Mouse (Mus musculus) hindlimb bud, embryonic 11.5 days (tissue): ENCODE data around the gene Topaz1.

Source experiments
- DNase-seq: peaks from one replicate; pipeline ENCODE4 v3.0.0-alpha.2; 2012; ENCODE audit warnings: low read depth, low spot score; ENCODE audit errors: extremely low spot score

Topaz1 gene

DNA sequence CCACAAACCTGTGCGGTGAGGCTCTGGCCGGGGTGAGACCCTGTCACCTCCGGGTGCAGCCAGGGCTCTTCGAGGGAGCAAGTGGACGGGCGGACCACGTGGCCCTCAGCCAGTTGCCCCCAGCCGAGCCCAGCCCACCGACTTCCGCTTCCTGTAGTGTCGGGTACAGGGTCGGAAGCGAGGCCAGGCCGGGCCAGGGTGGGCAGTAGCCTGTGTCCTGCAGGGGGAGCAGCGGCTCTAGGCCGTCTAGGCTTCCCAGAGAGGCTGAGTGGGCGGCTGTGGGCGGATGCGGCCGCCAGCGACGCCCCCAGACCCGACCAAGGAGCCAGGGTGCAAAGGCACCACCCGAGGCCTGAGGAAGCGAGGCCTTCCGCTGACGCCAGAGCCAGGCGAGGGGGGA is at the start of gene Topaz1:
Topaz1 (plus strand) TSS at position 287 of the 400 bp plus-strand sequence.
- no peak for DNase-seq

- peak; percentile 56 for DNase-seq
These were observed 45.3 kb upstream of the Topaz1 start for GRCm38 (mm10) chr9:122701817-122702216.

GRCm38 (mm10) chr9:122713836-122714235 is 33.3 kb upstream of the Topaz1 start:
- no peak for DNase-seq

DNA sequence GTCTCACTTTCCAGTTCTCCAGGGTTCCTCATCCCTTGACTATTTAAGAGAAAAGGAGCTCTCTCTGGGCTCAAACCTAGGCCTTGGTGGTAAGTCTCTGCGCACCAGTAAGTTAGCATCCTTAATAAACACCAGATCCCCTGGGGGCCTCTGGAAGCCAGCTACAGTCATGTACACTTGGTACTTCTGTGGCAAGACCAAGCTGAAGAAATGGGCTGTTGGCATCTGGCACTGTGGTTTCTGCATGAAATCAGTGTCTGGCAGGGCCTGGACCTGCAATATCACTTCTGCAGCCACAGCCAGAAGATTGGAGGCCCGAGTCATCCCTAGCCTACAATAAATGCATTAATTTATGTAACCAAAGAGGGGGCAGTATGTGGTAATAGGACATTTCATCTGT is 32.1 kb upstream of the Topaz1 start:
- no peak for DNase-seq

DNA sequence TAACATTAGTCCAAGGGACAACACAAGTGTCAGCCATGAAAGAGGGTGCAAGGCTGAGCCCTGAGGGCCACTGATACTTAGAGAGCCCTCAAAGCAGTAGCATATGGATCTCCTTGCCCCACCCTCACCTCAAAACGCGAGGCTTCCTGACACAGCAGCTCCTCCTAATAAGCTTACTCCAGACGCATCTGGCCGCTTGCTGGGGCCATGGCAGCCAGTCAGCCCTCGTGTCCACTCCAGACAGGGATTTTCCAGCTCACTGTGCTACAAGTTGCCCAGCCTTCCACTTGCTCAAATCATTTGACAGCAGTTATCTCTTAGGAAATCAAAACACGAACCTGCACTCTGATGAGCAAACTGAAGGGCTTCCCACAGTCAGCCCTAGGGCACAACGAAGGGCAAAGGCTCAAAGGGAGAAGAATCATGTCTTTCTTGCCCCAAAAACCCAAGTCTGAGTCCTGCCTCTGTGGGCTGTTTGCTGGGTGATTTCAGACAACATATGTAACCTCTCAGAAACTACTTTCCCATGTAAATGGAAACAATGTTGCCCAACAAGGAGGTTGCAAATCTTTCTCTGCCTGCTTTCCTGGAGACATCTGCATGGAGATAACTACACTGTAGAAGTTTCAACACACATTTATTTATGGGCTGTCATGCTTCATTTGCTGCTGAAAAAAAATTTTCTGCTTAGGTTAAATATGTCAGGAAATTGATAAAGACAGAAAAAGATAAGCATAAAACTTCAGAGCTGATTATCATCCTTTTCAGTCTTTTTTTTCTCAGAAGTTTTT is 30.8 kb upstream of the Topaz1 start:
- DNase-seq = no peak

GRCm38 (mm10) chr9:122722296-122722695 is 24.9 kb upstream of the Topaz1 start:
- no peak for DNase-seq

DNA sequence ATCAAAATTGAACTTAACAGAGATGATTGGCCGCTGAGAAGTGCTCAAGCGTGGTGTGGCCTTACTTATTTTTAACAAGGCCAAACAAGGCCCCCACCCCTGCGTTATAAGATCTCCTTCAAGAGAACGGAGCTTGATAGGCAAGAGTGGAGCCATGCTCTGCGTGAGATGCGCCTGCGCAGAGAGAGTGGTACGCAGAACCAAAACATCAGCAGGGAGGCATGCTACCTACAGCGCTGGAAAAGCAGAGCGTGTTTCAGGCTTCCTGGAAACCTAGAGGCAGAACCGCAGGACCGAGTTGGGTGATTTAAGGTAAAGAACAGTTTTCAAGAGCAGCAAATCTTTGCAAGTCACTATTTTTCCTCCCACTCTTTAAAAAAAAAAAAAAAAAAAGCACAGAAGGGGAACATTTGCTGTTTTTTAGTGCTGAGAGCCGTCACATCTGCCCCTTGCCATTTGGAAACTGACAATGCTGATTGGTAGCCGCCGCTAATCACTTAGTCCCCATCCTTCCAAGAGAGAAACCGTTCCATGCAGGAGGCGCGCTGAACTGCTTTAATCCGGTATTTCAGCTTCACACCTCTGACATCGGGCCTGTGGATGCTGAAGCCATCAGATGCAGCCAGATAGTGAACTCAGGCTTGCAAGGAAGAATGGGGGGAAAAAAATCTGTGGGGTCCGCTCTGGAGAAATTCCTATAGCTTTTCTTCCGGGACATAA is 21.9 kb upstream of the Topaz1 start:
- DNase-seq = no peak

DNA sequence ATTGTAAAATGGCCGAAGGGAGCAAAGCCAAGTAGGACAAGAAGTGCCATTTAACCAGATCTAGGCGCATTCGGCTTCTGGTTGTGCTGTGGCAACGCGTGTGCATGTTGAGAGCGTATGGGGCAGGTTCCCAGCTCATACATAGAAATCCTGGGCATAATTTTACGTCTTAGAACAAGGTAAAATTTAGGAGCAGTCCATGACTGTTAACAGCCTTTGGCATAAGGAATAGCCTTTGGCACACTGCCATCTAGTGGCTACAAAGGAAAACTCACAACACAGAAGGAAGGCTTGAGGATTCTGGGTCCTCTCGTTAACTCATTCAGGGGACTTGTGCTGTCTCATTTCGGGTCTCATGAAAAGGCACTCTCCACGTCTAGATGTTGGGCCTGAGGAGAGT is 17.6 kb upstream of the Topaz1 start:
- peak; percentile 58 for DNase-seq

DNA sequence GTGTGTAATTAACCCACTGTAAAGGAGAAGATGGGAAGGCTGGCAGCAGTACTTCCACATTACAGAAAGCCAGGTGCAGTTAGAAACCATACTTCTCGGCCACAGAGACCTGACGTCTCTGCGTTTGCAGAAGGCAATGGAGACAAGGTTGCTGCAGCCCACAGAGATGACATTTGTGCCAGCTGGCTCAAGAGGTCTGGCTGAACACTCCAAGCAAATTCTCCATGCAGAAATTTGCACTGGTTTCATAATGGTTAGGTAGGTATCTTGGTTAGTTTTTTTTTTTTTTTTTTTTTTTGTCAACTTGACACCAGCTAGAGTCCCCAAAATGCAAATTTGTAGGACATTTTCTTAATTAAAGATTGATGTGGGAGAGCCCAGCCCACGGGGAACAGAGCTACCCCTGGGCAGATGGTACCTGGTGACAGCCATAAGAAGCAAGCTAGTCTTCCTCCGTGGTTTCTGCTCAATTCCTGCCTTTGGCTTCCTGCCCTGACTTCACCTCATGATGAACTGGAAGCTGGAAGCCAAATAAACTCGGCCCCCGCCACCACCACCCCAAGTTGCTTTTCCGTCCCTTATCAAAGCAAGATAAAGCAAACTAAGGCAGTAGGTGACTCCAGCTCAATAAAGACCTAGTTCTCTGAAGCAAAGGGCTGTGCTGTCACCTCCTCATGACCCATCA is 14.9 kb upstream of the Topaz1 start:
- no peak for DNase-seq

DNA sequence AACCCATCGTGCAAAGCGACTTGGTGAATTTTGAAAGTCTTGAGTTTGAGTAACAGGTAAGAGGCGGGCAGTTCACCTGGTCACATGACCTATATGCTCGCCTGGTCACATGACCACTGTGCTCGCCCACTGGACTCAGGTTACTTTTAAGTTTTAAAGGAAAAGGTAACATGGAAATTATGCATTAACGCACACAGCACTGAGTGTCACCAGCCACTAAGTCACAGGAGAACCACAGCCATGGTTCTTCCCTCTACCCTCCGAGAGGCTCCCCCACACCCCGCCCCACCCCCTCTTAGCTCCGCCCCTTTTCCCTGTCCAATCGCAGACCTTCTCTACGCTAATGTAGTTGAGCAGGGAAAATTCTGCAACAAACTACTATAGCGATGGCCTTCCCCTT is 13.9 kb upstream of the Topaz1 start:
- no peak for DNase-seq

- DNase-seq = no peak
These were observed 12.2 kb upstream of the Topaz1 start for GRCm38 (mm10) chr9:122734934-122735333.

GRCm38 (mm10) chr9:122736001-122736400 is 11.1 kb upstream of the Topaz1 start:
- DNase-seq = no peak

- DNase-seq = peak; percentile 33
These were observed 10.4 kb upstream of the Topaz1 start for GRCm38 (mm10) chr9:122736742-122737141.

DNA sequence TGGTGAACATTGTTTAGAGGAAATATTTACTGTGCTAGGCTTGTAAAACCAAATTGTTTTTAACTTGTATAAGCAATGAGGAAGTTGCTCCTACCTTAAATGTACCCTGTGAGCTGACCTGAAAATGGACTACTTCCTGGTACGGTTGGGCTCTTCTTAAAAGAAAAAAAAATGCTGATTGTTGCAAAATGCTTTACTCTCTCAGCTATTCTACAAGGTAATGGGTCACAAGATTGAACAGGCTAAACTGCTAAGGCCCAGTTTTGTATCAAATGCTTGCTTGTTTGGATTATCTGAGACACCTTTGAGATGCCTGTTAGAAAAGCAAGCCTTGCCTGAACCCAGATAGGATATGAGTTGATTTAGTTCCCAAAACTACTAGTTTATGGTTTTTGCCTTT is 1.3 kb upstream of the Topaz1 start:
- no peak for DNase-seq

DNA sequence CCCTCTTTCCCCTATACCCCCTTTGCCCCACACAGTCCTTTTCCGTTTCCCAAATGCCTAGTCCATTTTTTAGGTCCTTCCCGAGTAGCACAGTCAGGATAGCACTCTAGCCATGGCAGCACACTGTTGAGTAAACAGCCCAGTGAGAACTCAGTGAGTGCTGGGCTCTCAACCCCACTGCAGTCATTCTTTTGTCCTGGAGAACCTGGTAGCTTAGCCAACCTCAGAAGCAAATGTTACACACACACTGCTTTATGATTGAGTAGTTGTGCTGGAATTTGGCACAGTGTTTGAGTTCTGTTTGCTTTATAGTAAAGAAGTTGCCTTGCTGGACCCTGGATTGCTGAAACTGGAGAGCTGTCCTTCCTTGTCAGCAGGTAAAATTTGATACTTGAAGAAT is 10.5 kb downstream of the Topaz1 start:
- DNase-seq = no peak

- DNase-seq = no peak
These were observed 13.0 kb downstream of the Topaz1 start for GRCm38 (mm10) chr9:122760111-122760510.

GRCm38 (mm10) chr9:122785231-122785630 is 38.1 kb downstream of the Topaz1 start:
- DNase-seq = no peak

DNA sequence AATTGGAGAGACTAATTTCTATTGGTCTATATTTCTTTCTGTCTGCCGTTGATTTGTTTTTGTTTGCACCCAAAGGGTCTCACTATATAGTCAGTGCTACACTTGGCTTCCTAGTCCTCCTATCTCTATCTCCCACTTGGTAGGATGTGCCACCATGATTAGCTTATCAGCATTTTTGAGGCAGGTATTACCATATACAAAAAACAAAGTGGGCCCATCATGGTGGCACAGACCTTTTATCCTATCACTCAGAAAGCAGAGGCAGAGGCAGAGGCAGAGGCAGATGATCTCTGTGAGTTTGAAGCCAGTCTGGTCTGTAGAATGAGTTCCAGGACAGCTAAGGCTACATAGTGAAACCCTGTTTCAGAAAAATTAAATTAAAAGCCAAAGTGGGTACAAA is 39.4 kb downstream of the Topaz1 start:
- no peak for DNase-seq

- DNase-seq = peak; percentile 81
These were observed 58.1 kb downstream of the Topaz1 start, which contains the start of gene Tcaim for GRCm38 (mm10) chr9:122805053-122805844. Gene Tcaim (plus strand): TSS chr9:122805539.

DNA sequence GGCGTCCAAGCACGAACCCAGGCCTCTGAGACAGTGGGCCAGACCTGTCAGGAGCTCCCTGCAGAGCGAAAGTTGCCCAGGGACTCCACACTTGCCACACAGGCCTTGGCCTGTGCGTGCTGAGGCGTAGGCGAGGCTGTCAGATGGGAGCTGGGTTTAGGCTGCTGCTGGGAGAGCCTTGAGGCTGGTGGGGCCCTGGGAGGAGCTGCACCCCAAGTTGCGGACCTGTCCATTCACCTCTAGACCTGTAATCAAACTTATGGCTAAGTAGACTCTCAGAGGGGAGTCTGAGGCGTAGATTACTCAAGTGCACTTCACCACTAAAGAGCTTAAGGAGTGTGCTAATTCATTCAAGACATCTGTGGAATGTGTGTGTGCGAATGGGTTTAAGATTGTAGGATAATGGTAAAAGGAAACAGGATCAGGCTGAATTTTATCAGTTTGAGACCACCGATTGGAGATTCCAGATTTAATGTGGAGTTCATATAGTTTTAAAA is 58.7 kb downstream of the Topaz1 start:
- DNase-seq = peak; percentile 1

DNA sequence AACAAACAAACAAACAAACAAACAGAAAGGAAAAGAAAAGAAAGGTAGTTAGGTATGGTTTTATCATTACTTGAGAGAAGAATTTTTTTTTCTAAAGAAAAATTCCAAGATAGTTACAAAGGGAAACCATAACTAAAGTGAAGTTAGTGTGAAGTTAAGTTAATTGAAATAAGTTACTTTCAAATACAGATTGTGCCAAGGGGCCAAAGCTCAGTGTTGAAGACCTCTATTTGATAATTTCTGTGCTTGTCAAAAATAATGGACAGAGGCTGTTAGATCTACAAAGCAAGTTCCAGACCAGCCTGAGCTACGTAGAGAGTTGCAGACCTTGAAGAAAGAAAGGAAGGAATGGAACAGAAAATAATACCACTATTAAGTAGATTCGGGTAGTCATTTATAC is 60.0 kb downstream of the Topaz1 start:
- no peak for DNase-seq
